Mouse (Mus musculus) megakaryocyte, embryonic 14.5 days (primary cell): Measurements from ENCODE around the gene Tmem256.

Experiments used
- FLI1 ChIP-seq: IDR thresholded peaks from 2 replicates; pipeline ENCODE4 v1.6.1; 2012; ENCODE audit warnings: low read length, inconsistent platforms, mixed read lengths
- GATA1 ChIP-seq: IDR thresholded peaks from 3 replicates; pipeline ENCODE4 v1.6.1; 2012; ENCODE audit warnings: mixed read lengths, low read length, inconsistent platforms, borderline replicate concordance

GRCm38 (mm10) chr11:69828832-69829231 is 9.5 kb upstream of the Tmem256 start:
- no peak for TF ChIP-seq GATA1
- TF ChIP-seq FLI1 = no peak
